Mouse (Mus musculus): ENCODE measurements around the gene Cux2.

Cux2 gene

GRCm38 (mm10) chr5:122060767-122061333 lies 10.9 kb upstream of the Cux2 start:
- no peak for DNase-seq (ENCODE audit: inconsistent age in 2 of 2, low spot score in 1 of 2)

GRCm38 (mm10) chr5:122059060-122060017 lies 9.4 kb upstream of the Cux2 start:
- peak; percentile 61 to 82 for DNase-seq (ENCODE audit: inconsistent age in 2 of 2, low spot score in 1 of 2)

GRCm38 (mm10) chr5:122057622-122058021 lies 7.7 kb upstream of the Cux2 start:
- peak in 1 of 2 experiments; percentile 53 for DNase-seq (ENCODE audit: inconsistent age in 2 of 2, low spot score in 1 of 2)

DNA sequence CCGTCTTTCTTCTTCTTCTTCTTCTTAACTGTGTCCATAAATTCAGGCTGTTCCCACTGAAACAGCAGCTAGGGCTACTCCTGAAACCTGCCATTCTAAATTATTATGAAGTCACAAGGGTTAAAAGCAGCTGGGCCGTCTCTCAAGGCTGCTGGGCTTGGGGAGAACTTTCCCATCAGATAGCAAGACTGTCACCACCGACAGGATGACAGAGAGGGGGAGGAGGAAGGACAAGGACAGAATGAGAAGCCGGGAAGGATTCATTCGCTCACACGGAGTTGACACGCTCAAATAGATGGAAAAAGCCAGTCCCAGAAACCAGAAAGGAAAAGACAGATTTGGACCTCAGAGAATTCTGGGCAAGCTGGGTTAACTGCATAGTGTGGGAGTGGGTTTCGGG lies 6.7 kb upstream of the Cux2 start:
- DNase-seq (ENCODE audit: inconsistent age in 2 of 2, low spot score in 1 of 2) = peak in 1 of 2 experiments; percentile 66

DNA sequence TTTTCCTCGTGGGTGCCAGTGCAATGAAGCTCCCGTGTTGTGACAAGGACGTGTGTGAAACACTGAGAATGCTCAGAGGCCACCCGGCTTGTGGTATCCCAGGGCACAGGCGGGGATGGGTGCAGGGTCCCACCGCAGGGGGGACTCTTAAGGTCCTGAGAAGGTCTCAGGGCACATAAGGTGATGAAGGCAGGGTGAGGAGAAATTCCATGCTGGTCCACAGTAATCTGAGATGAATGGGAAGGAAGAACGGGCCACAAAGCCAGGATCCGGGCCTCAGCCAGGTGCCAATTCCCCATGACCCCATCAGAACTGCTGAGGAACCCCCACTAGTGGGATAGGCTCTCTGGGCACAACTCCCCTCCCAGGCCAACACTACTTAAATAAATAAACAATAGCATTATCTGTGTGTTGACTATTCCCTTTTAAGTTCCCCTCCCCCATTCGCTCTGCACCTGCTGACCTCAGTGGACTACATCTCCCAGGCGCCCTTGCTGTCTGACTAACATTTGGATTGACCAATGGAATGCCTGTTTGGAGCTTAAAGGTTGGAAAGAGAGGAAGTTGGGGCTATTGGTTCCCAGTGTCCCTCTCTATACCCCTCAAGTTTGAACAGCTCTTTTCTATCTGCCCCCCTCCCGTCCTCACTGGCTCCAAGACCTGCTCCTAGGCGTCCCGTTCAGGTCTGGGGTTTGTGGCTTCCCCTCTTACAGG lies 4.4 kb upstream of the Cux2 start:
- DNase-seq (ENCODE audit: inconsistent age in 2 of 2, low spot score in 1 of 2) = peak; percentile 57 to 78

DNA sequence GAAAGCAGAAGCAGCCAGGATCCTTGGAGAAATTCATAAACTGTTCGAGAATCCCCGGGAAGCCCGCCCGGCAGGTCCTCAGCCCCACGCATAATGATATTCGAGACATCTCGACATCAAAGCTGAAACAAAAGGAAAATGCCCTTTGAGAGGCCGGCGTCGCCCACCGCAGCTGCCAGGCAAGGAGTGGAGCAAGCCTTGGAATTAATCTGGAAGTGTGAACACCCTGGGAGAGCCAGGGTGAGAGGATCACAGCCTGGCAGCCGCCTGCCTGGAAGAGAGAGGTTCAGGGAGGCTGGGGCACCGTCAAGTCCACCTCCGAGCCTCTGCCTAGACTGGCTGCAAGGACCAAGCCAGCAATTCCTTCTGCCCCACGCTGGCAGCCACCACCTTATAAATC lies 3.7 kb upstream of the Cux2 start:
- DNase-seq (ENCODE audit: inconsistent age in 2 of 2, low spot score in 1 of 2) = no peak

DNA sequence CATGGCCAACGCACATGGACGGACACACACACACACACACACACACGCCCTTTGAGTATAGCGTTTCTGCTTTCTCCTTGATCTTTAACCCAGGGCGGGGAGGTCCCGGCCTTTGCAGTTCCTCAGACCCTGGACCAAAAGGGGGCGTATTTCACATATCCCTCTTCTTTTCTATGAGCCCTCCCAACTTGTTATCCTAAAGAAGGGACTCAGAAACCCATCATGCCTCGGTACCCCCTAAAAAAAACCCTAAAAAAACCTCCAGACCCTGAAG lies 867 bp upstream of the Cux2 start:
- DNase-seq (ENCODE audit: inconsistent age in 2 of 2, low spot score in 1 of 2) = no peak

- peak in 1 of 2 experiments; percentile 87 for DNase-seq (ENCODE audit: inconsistent age in 2 of 2, low spot score in 1 of 2)
Measured at GRCm38 (mm10) chr5:122049664-122050016, 262 bp downstream of the Cux2 start.

DNA sequence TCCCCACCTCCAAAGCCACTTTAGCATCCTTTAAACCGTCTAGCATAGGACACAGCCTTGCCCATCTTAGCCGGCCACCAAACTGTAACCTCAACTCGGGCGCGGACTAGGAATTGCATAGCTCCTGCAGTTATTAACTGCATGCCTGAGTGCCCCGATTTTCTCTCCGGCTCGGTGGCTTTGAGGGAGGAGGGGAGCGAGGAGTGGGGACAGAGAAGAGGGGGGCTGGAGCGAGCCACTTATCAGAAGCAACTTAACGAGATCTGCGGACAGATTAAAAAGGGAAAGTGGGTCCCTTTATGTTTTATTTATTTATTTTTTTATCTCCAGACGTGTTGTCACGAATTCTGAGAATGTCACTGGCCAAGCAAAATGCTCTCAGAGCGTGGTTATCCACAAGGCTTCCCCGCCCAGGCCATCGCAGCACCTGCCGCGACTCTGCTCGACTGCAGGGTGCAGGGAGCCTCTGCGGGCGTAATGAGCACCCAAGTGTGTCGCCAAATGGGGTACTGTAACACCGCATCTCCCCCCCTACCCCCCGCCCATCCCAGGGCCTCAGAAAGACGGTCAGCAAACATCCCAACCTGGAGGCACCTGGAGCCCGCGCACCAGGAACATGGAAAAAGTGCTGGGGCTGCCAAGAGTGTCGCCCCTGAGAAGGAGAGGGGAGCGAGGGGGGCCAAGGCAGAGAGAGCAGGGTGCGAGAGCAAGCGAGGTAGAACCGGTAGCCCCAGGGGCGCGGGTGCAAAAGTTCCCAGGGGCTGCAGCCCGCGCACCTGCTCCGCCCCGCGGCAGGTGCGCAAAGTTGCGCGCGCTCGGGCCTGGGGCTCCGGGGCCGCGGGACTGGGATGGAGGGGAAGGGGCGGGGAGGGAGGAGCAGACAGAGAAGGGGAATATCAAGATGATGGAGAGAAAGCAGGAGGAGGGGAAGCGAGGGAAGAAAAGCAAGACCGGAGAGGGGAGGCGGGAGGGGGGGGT lies 927 bp downstream of the Cux2 start:
- DNase-seq (ENCODE audit: inconsistent age in 2 of 2, low spot score in 1 of 2) = peak in 1 of 2 experiments; percentile 67

DNA sequence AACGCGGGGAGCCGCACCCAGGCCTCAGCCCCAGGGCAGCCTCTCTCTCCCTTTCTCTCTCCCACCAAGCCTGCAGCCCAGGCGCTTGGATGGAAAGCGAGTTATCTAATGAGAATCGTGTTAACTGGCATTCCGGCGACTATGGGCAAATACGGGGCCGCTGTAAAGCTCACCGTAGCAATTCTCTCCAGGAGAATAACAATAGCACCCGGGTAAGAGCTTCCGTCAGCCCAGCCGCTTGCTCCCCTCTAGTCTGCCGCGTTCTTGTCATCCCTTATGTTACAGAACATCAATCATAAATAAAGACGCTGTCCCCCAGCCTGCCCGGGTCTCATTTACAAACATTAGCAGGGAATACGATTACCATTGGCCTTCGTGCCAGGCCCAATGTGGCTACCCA lies 1.6 kb downstream of the Cux2 start:
- DNase-seq (ENCODE audit: inconsistent age in 2 of 2, low spot score in 1 of 2) = peak in 1 of 2 experiments; percentile 48

GRCm38 (mm10) chr5:122047791-122048190 lies 2.1 kb downstream of the Cux2 start:
- DNase-seq (ENCODE audit: inconsistent age in 2 of 2, low spot score in 1 of 2) = no peak

- no peak for DNase-seq (ENCODE audit: inconsistent age in 2 of 2, low spot score in 1 of 2)
Measured at GRCm38 (mm10) chr5:122043567-122043966, 6.3 kb downstream of the Cux2 start.

GRCm38 (mm10) chr5:122035278-122035677 lies 14.6 kb downstream of the Cux2 start:
- no peak for DNase-seq (ENCODE audit: inconsistent age in 2 of 2, low spot score in 1 of 2)

- DNase-seq (ENCODE audit: inconsistent age in 2 of 2, low spot score in 1 of 2) = no peak
Measured at GRCm38 (mm10) chr5:122033167-122033478, 16.8 kb downstream of the Cux2 start.

- no peak for DNase-seq (ENCODE audit: inconsistent age in 2 of 2, low spot score in 1 of 2)
Measured at GRCm38 (mm10) chr5:122032471-122033166, 17.3 kb downstream of the Cux2 start.

DNA sequence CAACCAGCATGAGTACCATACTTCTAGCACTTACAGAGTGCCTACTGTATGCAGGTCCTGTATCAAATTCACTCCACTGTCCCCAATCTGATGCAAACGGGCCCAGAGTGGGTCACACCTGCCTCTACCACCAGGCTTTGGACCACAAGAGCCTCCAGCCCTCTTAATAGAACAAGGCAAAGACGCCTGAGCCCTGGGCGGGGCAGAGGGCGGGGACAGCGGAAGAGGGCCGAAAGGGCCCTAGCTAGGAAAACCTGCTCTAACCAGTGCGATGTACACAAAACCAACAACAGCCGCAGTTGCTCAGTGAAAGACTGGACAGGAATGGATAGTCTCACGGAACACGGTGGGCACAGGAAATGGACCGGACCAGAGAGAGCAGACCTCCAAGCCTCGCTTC lies 18.8 kb downstream of the Cux2 start:
- DNase-seq (ENCODE audit: inconsistent age in 2 of 2, low spot score in 1 of 2) = no peak

GRCm38 (mm10) chr5:122030640-122031039 lies 19.3 kb downstream of the Cux2 start:
- DNase-seq (ENCODE audit: inconsistent age in 2 of 2, low spot score in 1 of 2) = no peak

GRCm38 (mm10) chr5:122026771-122027170 lies 23.1 kb downstream of the Cux2 start:
- no peak for DNase-seq (ENCODE audit: inconsistent age in 2 of 2, low spot score in 1 of 2)

- no peak for DNase-seq (ENCODE audit: inconsistent age in 2 of 2, low spot score in 1 of 2)
Measured at GRCm38 (mm10) chr5:122026284-122026683, 23.6 kb downstream of the Cux2 start.

GRCm38 (mm10) chr5:122025117-122025516 lies 24.8 kb downstream of the Cux2 start:
- no peak for DNase-seq (ENCODE audit: inconsistent age in 2 of 2, low spot score in 1 of 2)
